Mouse (Mus musculus): ENCODE measurements around the gene Pigk. TPM values are rescaled to one million over a fixed set of nuclear protein-coding genes. Genes with fewer than 3 reads are reported as not detected.

Gene Pigk
- polyA plus RNA-seq, 1 experiment from 2014 or later, result 49.1 TPM

GRCm38 (mm10) chr3:152733011-152733410, 19.1 kb downstream of the Pigk start:
- Histone ChIP-seq H3K4me1 (ENCODE audit: control insufficient read depth, insufficient read depth, low read length) (no peaks in the 10 kb centered on the region), H3K27ac (replicated peaks; ENCODE audit: low read depth, low read length) (no peak overlapping the region), H3K27me3 (ENCODE audit: control insufficient read depth, insufficient read depth, low read length) (no peaks in the 10 kb centered on the region), H3K4me3 (ENCODE audit: low read depth, low read length) (no peak overlapping the region), H3K36me3 (replicated peaks; ENCODE audit: control insufficient read depth, insufficient read depth, low read depth, low read length) (no peaks in the 10 kb centered on the region), H3K9ac (replicated peaks; ENCODE audit: low read length) (no peak overlapping the region), H3K9me3 (replicated peaks; ENCODE audit: control insufficient read depth, low read length) (no peaks in the 10 kb centered on the region), H3K4me2 (ENCODE audit: low read depth, low read length) (no peak overlapping the region)
- WGBS, result 91% methylated on average over 4 of the region's 4 CpGs
- ATAC-seq (replicated peaks; ENCODE audit: insufficient number of reproducible peaks, low FRiP score, low TSS enrichment, low read depth), result no peak
- no peak for DNase-seq (ENCODE audit: low spot score)

- Histone ChIP-seq H3K36me3 (replicated peaks; ENCODE audit: control insufficient read depth, insufficient read depth, low read depth, low read length) (no peaks in the 10 kb centered on the region), H3K4me3 (ENCODE audit: low read depth, low read length) (no peak overlapping the region), H3K4me1 (ENCODE audit: control insufficient read depth, insufficient read depth, low read length) (no peaks in the 10 kb centered on the region), H3K9me3 (replicated peaks; ENCODE audit: control insufficient read depth, low read length) (no peaks in the 10 kb centered on the region), H3K27me3 (ENCODE audit: control insufficient read depth, insufficient read depth, low read length) (no peaks in the 10 kb centered on the region), H3K4me2 (ENCODE audit: low read depth, low read length) (no peak overlapping the region), H3K9ac (replicated peaks; ENCODE audit: low read length) (no peak overlapping the region), H3K27ac (replicated peaks; ENCODE audit: low read depth, low read length) (no peak overlapping the region)
- ATAC-seq (replicated peaks; ENCODE audit: insufficient number of reproducible peaks, low FRiP score, low TSS enrichment, low read depth) (no peak), DNase-seq (ENCODE audit: low spot score) (peak; percentile 11)
These were observed 19.6 kb downstream of the Pigk start for GRCm38 (mm10) chr3:152733513-152733912.

GRCm38 (mm10) chr3:152734100-152734499, 20.2 kb downstream of the Pigk start:
- DNase-seq (ENCODE audit: low spot score), result no peak
- WGBS, result 94% methylated on average over 11 of the region's 11 CpGs
- Histone ChIP-seq H3K36me3 (replicated peaks; ENCODE audit: control insufficient read depth, insufficient read depth, low read depth, low read length) (no peaks in the 10 kb centered on the region), H3K4me2 (ENCODE audit: low read depth, low read length) (no peak overlapping the region), H3K27ac (replicated peaks; ENCODE audit: low read depth, low read length) (no peak overlapping the region), H3K4me1 (ENCODE audit: control insufficient read depth, insufficient read depth, low read length) (no peaks in the 10 kb centered on the region), H3K9me3 (replicated peaks; ENCODE audit: control insufficient read depth, low read length) (no peaks in the 10 kb centered on the region), H3K27me3 (ENCODE audit: control insufficient read depth, insufficient read depth, low read length) (no peaks in the 10 kb centered on the region), H3K4me3 (ENCODE audit: low read depth, low read length) (no peak overlapping the region), H3K9ac (replicated peaks; ENCODE audit: low read length) (no peak overlapping the region)
- ATAC-seq (replicated peaks; ENCODE audit: insufficient number of reproducible peaks, low FRiP score, low TSS enrichment, low read depth), result no peak

- H3K9me3 ChIP-seq (replicated peaks; ENCODE audit: control insufficient read depth, low read length), result no peaks in the 10 kb centered on the region
- no peak for ATAC-seq (replicated peaks; ENCODE audit: insufficient number of reproducible peaks, low FRiP score, low TSS enrichment, low read depth)
- WGBS, result 59% methylated on average over 10 of the region's 10 CpGs
- H3K4me2 ChIP-seq (ENCODE audit: low read depth, low read length), result no peak overlapping the region
- no peak overlapping the region for H3K9ac ChIP-seq (replicated peaks; ENCODE audit: low read length)
- no peaks in the 10 kb centered on the region for H3K36me3 ChIP-seq (replicated peaks; ENCODE audit: control insufficient read depth, insufficient read depth, low read depth, low read length)
- DNase-seq (ENCODE audit: low spot score), result no peak
- no peaks in the 10 kb centered on the region for H3K27me3 ChIP-seq (ENCODE audit: control insufficient read depth, insufficient read depth, low read length)
- H3K4me3 ChIP-seq (ENCODE audit: low read depth, low read length), result no peak overlapping the region
- no peak overlapping the region for H3K27ac ChIP-seq (replicated peaks; ENCODE audit: low read depth, low read length)
- H3K4me1 ChIP-seq (ENCODE audit: control insufficient read depth, insufficient read depth, low read length), result no peaks in the 10 kb centered on the region
These were observed 21.8 kb downstream of the Pigk start for GRCm38 (mm10) chr3:152735601-152736250.

- no peak for ATAC-seq (replicated peaks; ENCODE audit: insufficient number of reproducible peaks, low FRiP score, low TSS enrichment, low read depth)
- no peak for DNase-seq (ENCODE audit: low spot score)
These were observed 30.4 kb downstream of the Pigk start for GRCm38 (mm10) chr3:152744301-152744700.

GRCm38 (mm10) chr3:152745611-152746010, 31.7 kb downstream of the Pigk start:
- Histone ChIP-seq H3K9me3 (replicated peaks; ENCODE audit: control insufficient read depth, low read length) (no peaks in the 10 kb centered on the region), H3K4me3 (ENCODE audit: low read depth, low read length) (no peak overlapping the region), H3K4me2 (ENCODE audit: low read depth, low read length) (no peak overlapping the region), H3K4me1 (ENCODE audit: control insufficient read depth, insufficient read depth, low read length) (no peaks in the 10 kb centered on the region), H3K27me3 (ENCODE audit: control insufficient read depth, insufficient read depth, low read length) (no peaks in the 10 kb centered on the region), H3K9ac (replicated peaks; ENCODE audit: low read length) (no peak overlapping the region), H3K36me3 (replicated peaks; ENCODE audit: control insufficient read depth, insufficient read depth, low read depth, low read length) (no peaks in the 10 kb centered on the region), H3K27ac (replicated peaks; ENCODE audit: low read depth, low read length) (no peak overlapping the region)
- ATAC-seq (replicated peaks; ENCODE audit: insufficient number of reproducible peaks, low FRiP score, low TSS enrichment, low read depth) (no peak), DNase-seq (ENCODE audit: low spot score) (no peak)
- 94% methylated on average over 9 of the region's 9 CpGs for WGBS

More at GRCm38 (mm10) chr3:152744301-152744700, 30.4 kb downstream of the Pigk start:
- Histone ChIP-seq H3K4me2 (ENCODE audit: low read depth, low read length) (no peak overlapping the region), H3K27ac (replicated peaks; ENCODE audit: low read depth, low read length) (no peak overlapping the region), H3K36me3 (replicated peaks; ENCODE audit: control insufficient read depth, insufficient read depth, low read depth, low read length) (no peaks in the 10 kb centered on the region), H3K9ac (replicated peaks; ENCODE audit: low read length) (no peak overlapping the region), H3K4me3 (ENCODE audit: low read depth, low read length) (no peak overlapping the region), H3K27me3 (ENCODE audit: control insufficient read depth, insufficient read depth, low read length) (no peaks in the 10 kb centered on the region), H3K4me1 (ENCODE audit: control insufficient read depth, insufficient read depth, low read length) (no peaks in the 10 kb centered on the region), H3K9me3 (replicated peaks; ENCODE audit: control insufficient read depth, low read length) (no peaks in the 10 kb centered on the region)
- WGBS, result 92% methylated on average over 12 of the region's 12 CpGs

- H3K36me3 ChIP-seq (replicated peaks; ENCODE audit: control insufficient read depth, insufficient read depth, low read depth, low read length), result no peaks in the 10 kb centered on the region
- H3K4me1 ChIP-seq (ENCODE audit: control insufficient read depth, insufficient read depth, low read length), result no peaks in the 10 kb centered on the region
- H3K27ac ChIP-seq (replicated peaks; ENCODE audit: low read depth, low read length), result no peak overlapping the region
- H3K4me2 ChIP-seq (ENCODE audit: low read depth, low read length), result no peak overlapping the region
- no peaks in the 10 kb centered on the region for H3K9me3 ChIP-seq (replicated peaks; ENCODE audit: control insufficient read depth, low read length)
- H3K4me3 ChIP-seq (ENCODE audit: low read depth, low read length), result no peak overlapping the region
- 37% methylated on average over 3 of the region's 3 CpGs for WGBS
- DNase-seq (ENCODE audit: low spot score) (peak; percentile 75), ATAC-seq (replicated peaks; ENCODE audit: insufficient number of reproducible peaks, low FRiP score, low TSS enrichment, low read depth) (no peak)
- no peaks in the 10 kb centered on the region for H3K27me3 ChIP-seq (ENCODE audit: control insufficient read depth, insufficient read depth, low read length)
- no peak overlapping the region for H3K9ac ChIP-seq (replicated peaks; ENCODE audit: low read length)
These were observed 35.6 kb downstream of the Pigk start for GRCm38 (mm10) chr3:152749461-152749871.

- Histone ChIP-seq H3K36me3 (replicated peaks; ENCODE audit: control insufficient read depth, insufficient read depth, low read depth, low read length) (no peaks in the 10 kb centered on the region), H3K4me2 (ENCODE audit: low read depth, low read length) (no peak overlapping the region), H3K9ac (replicated peaks; ENCODE audit: low read length) (no peak overlapping the region), H3K4me1 (ENCODE audit: control insufficient read depth, insufficient read depth, low read length) (no peaks in the 10 kb centered on the region), H3K9me3 (replicated peaks; ENCODE audit: control insufficient read depth, low read length) (no peaks in the 10 kb centered on the region), H3K4me3 (ENCODE audit: low read depth, low read length) (no peak overlapping the region), H3K27me3 (ENCODE audit: control insufficient read depth, insufficient read depth, low read length) (no peaks in the 10 kb centered on the region), H3K27ac (replicated peaks; ENCODE audit: low read depth, low read length) (no peak overlapping the region)
- ATAC-seq (replicated peaks; ENCODE audit: insufficient number of reproducible peaks, low FRiP score, low TSS enrichment, low read depth) (no peak), DNase-seq (ENCODE audit: low spot score) (no peak)
- WGBS, result 65% methylated on average over 2 of the region's 2 CpGs
These were observed 36.0 kb downstream of the Pigk start for GRCm38 (mm10) chr3:152749881-152750280.
